Mouse (Mus musculus) left cerebral cortex, postnatal 14 days (tissue): Measurements from ENCODE around the gene Il17d. TPM values are rescaled to one million over a fixed set of nuclear protein-coding genes. Genes with fewer than 3 reads are reported as not detected.

Source experiments
- DNase-seq, 2 experiments: peaks; one replicate each; pipeline ENCODE4 v3.0.0; 2021 to 2022; ENCODE audit warnings: low spot score in 2 of 2, mixed read lengths in 1 of 2
- intact Hi-C: fragments of 180-260 bp; cut with DNase I; formaldehyde crosslinking; loops from one replicate; pipeline ENCODE4 v1.15.1; 2025
- total RNA-seq, 2 experiments: library from RNA; stranded (reverse); gene quantifications; 2 replicates each; pipeline ENCODE4 v1.2.3; 2021

Gene Il17d
- total RNA-seq, 2 experiments from 2014 or later: 13.3 to 14.0 TPM

GRCm38 (mm10) chr14:57571155-57572133 lies 46.9 kb downstream of the Il17d start, which contains the start of gene Eef1akmt1:
Gene Eef1akmt1, minus strand, starts transcription at chr14:57571612.
- intact Hi-C loops: loop anchor here (5.0 kb wide), 1 partner anchor 44 kb away; no protein-coding TSS in a partner anchor
- peak; percentile 95 to 96 for DNase-seq

- intact Hi-C loops: loop anchor here (5.0 kb wide), 1 partner anchor 48 kb away; no protein-coding TSS in a partner anchor
- DNase-seq: no peak
Observed at GRCm38 (mm10) chr14:57574792-57575587, 50.4 kb downstream of the Il17d start.

GRCm38 (mm10) chr14:57576364-57577060 lies 51.9 kb downstream of the Il17d start:
- no peak for DNase-seq
- intact Hi-C loops: no loop called here

- intact Hi-C loops: no loop called here
- no peak for DNase-seq
Observed at GRCm38 (mm10) chr14:57591830-57592229, 67.3 kb downstream of the Il17d start.

Other genes starting within 250 kb of the Il17d start
- 10 to 100 TPM; 21.4 to 22.8 TPM for gene Cryl1, start 126.2 kb upstream of the Il17d start, total RNA-seq
- gene Ift88, start 100.7 kb upstream of the Il17d start, total RNA-seq: 10 to 100 TPM; 16.9 to 17.7 TPM
- gene Eef1akmt1, start 46.8 kb downstream of the Il17d start, total RNA-seq: 10 to 100 TPM; 37.7 to 41.2 TPM
- gene Xpo4, start 140.7 kb downstream of the Il17d start, total RNA-seq: 10 to 100 TPM; 12.8 to 13.0 TPM
- gene Gm49361, start 221.3 kb downstream of the Il17d start, total RNA-seq: under 1 TPM in 1 of 2 experiments, not detected in 1; 0.64 TPM
- gene Lats2, start 233.6 kb downstream of the Il17d start, total RNA-seq: 10 to 100 TPM; 11.3 to 13.5 TPM